Mouse (Mus musculus) layer of hippocampus, adult 2 months (tissue): ENCODE measurements at regions not wholly inside any gene's neighbourhood (a gene's known extent, or its start where the extent isn't known, plus 50 kb on each side); places are given as distances from the start of the nearest gene placed in this dataset.
A peak's percentile ranks its signal among the peaks of the same experiment; 100 is the strongest.
"Not testable (repeated sequence)": the region's sequence is repeated elsewhere in the genome, so short reads cannot be mapped to it uniquely, and the experiment has no call there.

Source experiments
- DNase-seq, 2 experiments: peaks; one replicate each; pipeline ENCODE4 v3.0.0; 2022; ENCODE audit warnings: low spot score in 2 of 2
- H3K27ac ChIP-seq: fragments of 200-600 bp; 2 replicates; pipeline ENCODE4 v1.8.1; 2022
- H3K4me3 ChIP-seq: fragments of 200-600 bp; 2 replicates; pipeline ENCODE4 v1.8.1; 2022; ENCODE audit warnings: mild to moderate bottlenecking
- CTCF ChIP-seq: fragments of 200-600 bp; conservative IDR thresholded peaks from 2 replicates; pipeline ENCODE4 v1.8.1; 2022; ENCODE audit warnings: antibody characterized with exemption, mild to moderate bottlenecking, moderate library complexity

DNA sequence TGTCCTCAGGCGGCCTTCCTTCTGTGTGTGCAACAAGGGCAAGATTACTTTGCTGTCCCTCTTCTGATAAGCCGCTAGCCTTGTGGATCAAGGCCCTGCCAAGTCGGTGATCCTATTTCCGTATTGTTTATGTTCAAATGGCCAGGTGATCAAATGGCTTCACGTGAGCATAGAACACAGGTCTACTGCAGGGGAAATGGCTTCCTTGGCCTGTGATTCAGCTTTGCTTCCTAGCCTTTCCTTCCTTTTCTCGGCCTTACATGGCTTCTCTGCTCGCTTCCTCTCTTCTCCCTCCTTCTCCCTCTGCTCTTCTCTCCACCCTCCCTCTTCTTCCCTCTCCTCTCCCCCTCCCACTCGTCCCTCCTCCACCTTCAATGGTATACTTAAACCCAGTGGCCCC, 77.4 kb upstream of the Atxn1 start:
- no peak overlapping the region for H3K4me3 ChIP-seq
- no peak for DNase-seq
- TF ChIP-seq CTCF: no peak
- H3K27ac ChIP-seq: peak overlapping the region; percentile 62; the same call in 1 of the 2 replicates

DNA sequence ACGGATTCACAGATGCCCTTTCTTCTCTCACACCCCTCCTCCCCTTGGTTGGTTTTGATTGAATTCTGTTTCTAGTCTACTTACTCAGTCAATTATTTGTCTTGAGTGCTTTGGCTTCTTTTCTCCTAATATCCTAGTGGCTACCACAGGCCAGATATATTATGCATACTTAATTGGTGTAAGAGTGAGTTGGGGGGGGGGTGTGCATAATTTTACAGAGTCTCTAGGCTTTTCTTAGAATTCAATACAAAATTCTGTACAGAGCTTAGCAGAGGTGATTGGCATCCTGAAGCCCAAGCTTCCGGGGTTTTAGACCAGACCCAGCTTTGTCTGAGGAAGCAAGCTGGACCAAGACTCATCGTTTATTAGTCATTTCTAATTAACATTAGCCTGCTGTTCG, 76.7 kb upstream of the Atxn1 start:
- Histone ChIP-seq H3K27ac (peak overlapping the region; percentile 62; the same call in 1 of the 2 replicates), H3K4me3 (no peak overlapping the region)
- no peak for DNase-seq
- TF ChIP-seq CTCF: no peak

DNA sequence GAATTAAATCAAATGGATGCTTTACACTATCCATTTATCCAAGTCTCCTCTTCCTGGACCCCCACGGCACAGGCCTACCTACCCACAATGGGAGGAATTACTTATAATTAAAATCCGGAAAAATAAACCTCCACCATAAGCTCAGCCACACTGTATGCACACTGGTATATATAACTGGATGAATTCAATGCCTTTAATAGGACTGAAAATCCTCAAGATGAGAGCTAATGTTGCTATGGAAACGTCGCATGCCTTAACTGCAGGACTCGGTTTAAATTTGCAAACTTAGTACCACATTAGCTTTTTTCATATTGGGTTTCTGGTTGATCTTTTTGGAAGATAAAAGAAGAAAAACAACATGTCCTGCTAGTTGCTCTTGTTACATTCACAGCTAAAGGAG, 75.3 kb upstream of the Atxn1 start:
- H3K4me3 ChIP-seq: no peak overlapping the region
- H3K27ac ChIP-seq: peak overlapping the region; percentile 60; the same call in 1 of the 2 replicates
- TF ChIP-seq CTCF: no peak
- no peak for DNase-seq

DNA sequence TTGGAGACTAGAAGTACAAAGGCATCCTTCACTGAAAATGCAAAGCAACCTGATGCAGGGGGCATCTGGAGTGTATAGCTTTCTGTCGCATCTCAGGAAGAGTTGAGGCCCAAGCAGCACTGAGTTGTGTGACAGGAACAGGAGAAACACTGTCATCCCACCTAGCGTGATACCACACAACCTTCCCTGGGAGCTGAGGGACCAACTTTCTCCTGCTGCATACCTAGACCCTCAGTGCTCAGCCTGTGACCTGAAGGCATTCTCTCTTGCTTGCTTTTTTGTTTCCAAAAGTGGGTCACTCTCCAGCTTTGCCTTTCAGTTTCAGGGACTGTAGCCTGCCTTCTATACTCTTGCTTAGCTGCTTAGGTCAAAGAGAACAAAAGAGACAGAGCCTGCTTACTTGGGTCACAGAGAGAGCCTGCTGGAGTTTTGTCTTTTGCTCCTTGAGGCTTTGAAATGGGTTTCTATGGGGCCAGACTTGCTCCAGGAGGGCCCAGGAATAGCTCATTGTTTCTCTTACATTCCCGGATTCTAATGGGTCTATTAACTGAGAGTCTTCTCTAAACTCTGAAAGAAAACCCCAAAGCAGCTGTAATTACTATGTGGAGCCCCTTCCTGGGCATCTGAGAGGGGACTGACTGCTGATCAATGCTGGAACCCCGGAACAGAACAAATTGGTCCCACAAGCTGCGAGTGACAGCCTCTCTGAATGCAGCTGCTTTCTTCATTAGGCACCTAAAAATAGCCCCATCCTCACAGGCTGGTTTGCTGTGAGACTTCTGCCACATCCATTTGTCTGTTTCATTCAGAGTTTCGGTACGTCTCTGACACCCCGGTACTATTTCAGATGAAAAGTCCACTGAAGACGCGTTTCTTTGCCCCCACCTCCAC, 73.9 kb upstream of the Atxn1 start:
- Histone ChIP-seq H3K4me3 (no peak overlapping the region), H3K27ac (peak overlapping the region; percentile 60; the same call in 1 of the 2 replicates)
- peak; percentile 44 to 66 for DNase-seq
- no peak for TF ChIP-seq CTCF

DNA sequence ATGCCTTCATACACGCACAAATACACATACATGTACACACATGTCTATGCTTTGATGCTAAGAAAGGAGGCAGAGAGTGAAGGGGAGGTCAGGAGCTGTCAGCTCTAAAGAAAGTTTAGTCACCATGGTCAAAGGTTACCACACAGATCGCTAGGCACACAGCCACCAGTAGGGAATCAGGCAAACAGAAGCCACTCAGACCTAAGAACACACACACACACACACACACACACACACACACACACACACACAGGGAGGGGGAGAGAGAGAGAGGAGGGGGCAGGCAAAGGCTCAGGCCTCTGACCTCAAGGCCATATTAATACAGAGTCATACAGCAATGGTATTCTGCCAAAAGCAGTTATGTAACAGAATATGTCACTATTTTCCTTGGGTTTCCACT, 67.5 kb upstream of the Atxn1 start:
- no peak for TF ChIP-seq CTCF
- no peak for DNase-seq
- no peak overlapping the region for H3K4me3 ChIP-seq
- H3K27ac ChIP-seq: no peak overlapping the region

DNA sequence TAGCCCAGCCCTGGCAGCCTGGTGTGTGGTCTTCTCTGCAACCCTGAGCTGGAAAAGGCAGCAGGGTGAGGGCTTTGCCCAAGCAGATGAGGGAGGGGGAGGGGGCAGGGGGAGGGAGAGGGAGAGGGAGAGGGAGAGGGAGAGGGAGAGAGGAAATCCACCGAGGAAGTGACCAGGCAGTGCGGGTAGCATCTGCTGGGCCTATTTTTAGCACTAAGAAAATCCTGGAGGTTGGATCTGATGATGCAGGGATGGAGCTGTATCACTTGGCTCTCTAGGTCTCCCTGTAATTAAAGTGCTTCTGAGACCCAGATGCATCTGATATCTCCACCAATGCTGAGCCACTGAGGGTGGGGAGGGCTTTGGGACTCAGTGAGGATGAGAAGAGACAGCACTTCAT, 61.2 kb upstream of the Atxn1 start:
- H3K27ac ChIP-seq: no peak overlapping the region
- TF ChIP-seq CTCF: no peak
- no peak overlapping the region for H3K4me3 ChIP-seq
- DNase-seq: no peak

DNA sequence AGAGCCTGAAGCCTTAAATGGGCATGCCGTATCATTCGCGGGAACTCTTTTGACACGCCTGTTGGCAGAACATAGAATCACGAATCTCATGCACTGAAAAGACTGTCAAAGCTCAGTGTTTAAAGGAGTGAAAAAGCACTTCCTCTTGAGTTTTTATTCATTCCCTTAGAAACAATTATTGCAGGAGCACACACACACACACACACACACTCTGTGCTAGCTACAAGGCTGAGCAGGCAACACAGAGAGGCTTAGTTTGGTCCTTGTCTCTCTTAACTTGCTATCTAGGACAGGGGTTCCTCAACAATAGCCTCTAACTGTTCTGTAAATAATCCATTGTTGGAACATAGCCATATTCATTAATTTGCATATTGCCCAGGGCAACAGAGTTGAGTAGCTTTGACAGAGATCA, 58.8 kb upstream of the Atxn1 start:
- H3K4me3 ChIP-seq: no peak overlapping the region
- DNase-seq: no peak
- no peak overlapping the region for H3K27ac ChIP-seq
- TF ChIP-seq CTCF: no peak

DNA sequence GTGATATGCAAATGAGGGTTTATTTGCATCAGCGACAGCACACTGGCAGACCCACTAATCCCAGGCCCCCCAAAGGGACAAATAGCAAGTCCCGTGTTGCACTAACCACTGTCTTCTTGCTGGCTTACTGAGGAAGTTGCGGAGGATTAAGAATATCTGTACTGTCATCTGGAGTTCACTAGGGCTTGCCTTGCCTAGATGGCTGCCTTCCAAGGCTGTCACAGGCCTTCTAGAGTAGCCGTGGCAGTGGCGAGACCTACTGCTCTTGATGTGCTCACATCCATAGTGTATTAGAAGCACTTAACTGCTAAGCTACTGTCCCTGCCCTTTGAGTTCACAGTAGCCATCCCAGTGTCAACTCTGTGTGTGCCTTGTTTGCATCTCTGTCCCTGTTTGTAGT, 58.4 kb upstream of the Atxn1 start:
- H3K27ac ChIP-seq: no peak overlapping the region
- no peak for DNase-seq
- TF ChIP-seq CTCF: no peak
- no peak overlapping the region for H3K4me3 ChIP-seq

DNA sequence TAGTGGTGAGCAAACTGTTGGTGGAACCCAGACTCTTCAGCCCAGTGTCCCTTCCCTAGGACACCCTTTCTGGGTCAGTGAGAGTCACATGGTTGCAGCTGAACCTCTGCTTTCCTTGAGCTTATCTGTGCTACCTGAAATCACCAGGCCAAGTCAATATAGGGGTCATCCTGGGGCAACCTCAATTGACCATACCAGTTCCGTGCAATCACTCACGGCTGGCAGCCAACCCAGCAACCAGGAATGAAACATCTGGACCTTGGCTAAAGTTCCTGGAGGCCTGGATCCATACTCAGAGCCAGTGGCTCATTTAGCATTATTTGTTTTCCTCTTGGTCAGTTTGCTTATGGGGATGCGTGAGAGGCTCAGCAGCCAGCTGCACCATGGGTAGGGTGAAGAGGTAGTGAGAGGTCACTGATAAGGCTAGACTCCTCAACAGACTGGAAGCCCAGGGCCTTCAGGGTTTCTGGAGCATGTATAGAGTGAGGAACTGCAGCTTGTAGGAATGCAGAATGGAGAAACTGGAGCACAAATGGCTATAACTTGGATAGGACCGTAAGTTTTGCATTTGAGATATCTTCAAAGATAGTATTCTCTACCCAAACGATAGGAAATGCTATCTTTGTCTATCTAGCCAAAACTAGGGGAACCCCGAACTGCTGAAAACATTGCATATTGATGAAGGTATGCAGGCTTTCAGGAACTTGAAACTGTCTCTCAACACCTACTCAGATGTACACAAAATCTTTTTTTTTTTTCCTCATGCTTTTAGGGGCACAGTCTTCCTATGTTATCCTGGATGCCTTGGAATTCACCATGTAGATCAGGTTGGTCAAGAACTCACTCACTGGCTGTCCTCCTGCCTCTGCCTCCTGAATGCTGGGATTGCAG, 56.4 kb upstream of the Atxn1 start:
- Histone ChIP-seq H3K4me3 (no peak overlapping the region), H3K27ac (no peak overlapping the region)
- DNase-seq: no peak
- TF ChIP-seq CTCF: no peak

DNA sequence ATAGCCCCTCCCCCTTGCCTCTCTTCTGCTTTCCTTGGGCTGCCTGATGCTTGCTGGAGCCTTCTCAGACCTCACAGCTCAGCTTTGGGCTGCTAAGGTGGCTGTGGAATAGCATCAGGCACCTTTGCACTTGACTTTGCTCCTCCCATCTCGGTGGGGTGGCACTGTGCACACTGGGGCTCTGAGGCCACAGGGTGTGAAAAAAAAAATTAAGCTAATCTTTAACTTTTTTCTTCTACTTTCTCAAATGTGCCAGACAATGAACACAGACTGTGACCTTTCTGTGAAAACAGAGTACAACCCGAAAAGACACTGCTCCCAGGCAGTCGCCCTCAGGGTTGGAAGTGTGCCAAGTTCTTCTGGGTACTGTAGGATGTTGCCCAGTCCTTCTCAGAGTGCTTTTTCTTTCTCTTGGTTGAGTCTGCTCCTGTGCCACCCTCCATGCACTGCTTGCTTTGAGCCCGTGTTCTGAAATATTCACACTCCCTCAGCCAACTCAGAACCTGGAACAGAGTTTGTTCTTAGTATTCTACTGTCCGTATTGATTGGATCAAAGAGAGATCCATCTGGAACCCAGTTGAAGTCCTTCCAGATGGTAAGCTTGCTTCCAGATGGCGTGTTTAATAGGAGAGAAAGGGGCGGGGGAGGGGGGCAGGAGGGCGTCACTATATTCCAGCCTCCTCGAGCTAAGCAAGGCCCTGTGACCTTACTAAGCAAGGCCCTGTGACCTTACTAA, 54.8 kb upstream of the Atxn1 start:
- Histone ChIP-seq H3K27ac (peak overlapping the region; percentile 44), H3K4me3 (no peak overlapping the region)
- TF ChIP-seq CTCF: no peak
- peak; percentile 49 to 59 for DNase-seq

DNA sequence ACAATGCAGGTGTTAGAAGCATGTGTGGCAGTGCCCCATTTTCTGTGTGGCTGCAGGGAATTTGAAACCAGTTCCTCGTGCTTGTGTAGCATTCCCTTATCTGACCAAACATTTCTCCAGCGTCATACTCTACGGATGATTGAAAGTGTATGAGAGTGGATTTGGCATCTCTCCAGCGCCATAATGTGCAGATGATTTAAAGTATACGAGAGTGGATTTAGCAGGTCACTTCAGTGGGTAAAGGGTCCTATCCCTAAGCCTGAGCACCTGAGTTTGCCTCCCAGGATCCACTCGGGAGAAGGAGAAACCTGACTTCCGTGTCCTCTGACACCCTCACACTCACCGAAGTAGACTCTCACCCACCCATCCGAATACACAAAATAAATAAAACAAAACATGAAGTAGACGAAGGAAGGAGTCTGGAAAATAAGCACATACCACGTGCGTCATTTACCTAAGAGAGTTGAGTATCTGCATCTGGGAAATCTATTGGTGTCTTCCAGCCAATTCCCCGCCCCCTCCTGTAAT, 54.2 kb upstream of the Atxn1 start:
- no peak for TF ChIP-seq CTCF
- Histone ChIP-seq H3K4me3 (no peak overlapping the region), H3K27ac (peak overlapping the region; percentile 44)
- DNase-seq: no peak

DNA sequence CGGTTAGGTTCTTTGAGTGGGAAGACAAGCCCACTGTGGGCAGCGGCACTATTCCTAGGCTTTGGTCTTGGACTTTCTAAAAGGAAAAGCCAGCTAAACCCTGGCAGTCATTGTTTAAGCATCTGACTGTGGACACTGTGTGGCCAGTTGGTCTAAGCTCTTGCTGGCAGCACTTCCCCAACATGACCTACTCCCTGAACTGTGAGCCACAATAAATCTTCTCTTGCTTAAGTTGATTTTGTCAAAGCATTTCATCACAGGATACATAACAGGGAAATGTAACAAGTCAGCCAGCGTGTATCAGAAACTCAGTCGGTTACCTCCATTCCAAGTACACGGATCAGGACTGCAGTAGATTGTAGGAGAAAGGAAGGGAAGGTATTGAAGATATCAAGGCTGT, 52.9 kb upstream of the Atxn1 start:
- DNase-seq: no peak
- no peak overlapping the region for H3K4me3 ChIP-seq
- H3K27ac ChIP-seq: no peak overlapping the region
- no peak for TF ChIP-seq CTCF

DNA sequence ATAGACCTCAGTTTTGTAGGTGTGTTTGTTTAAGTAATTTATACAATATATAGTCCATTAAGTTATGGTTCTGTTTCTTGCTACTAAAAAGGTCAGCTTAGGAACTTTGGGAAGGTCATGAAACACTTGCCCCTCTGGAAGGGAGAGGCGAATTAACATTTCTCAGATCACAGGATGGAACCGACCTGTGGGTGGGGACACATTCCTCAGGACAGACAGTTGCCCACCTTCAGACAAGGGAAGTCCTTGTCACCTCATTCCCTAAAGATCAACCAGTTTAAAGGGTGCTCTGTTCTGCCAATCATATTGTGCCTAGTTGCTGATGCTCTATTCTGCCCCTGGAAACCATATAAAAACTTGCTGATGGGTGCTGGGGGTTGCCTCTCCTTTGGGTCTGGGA, 52.2 kb upstream of the Atxn1 start:
- H3K4me3 ChIP-seq, DNase-seq, H3K27ac ChIP-seq: not testable (repeated sequence)
